Mouse (Mus musculus): Measurements from ENCODE around the gene Gmeb2.

DNA sequence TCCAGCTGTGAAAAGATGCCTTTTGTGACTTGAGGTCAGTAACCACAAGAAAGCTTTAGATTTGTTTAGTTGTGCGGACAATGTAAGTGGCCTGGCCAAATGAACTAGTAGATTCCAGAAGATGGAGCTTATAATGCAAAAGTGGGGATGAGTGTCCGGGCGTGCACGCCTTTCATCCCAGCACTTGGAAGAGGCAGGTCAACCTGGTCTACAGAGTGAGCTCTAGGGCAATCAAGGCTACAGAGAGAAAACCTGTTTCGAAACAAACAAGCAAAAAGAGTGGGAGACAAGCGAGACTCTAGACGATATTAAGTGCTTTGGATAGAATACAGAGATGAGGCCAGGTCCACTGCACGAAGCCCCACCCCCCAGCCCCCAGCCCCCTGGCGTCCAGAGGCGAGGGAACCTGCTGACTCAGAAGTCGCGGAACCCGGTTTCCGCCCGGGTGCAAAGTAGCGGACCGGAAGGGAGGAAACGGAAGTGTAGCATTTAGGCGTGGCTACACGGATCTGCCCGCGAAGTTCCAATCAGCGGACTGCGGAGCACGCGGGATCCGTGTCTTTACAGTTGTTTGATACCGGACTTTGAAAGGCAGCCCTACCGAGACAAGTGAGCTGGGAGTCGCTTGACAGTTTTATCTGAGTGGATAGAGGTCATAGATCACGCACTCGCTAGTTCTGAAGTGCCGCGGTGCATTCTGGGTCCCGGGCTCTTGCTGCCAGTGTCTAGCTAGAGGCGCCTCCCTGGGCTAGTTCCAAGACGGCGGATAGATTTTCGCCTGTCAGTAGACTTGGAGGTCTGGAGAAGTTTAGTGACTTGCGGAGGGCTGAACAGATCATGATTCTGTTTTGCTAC, 31.6 kb upstream of the Gmeb2 start, which contains the start of gene Rtel1:
- TF ChIP-seq CTCF (IDR thresholded peaks at IDR 0.05; ENCODE audit: control insufficient read depth, insufficient read depth, insufficient read length): no peak
- no peak for TF ChIP-seq USF1 (IDR thresholded peaks at IDR 0.05; ENCODE audit: low read depth)
- peak; percentile 86 for TF ChIP-seq MAX (IDR thresholded peaks at IDR 0.05)
- no peak for TF ChIP-seq CEBPB (IDR thresholded peaks at IDR 0.05; ENCODE audit: low read depth)
- TF ChIP-seq FOSL1 (IDR thresholded peaks at IDR 0.05; ENCODE audit: insufficient read depth, low read length, poor library complexity, severe bottlenecking): no peak
- no peak for TF ChIP-seq MYOG (IDR thresholded peaks at IDR 0.05; ENCODE audit: control insufficient read depth, extremely low read depth, insufficient read length)
- TF ChIP-seq MYOD1 (IDR thresholded peaks at IDR 0.05; ENCODE audit: control insufficient read depth, insufficient read length, low read depth): no peak
